Mouse (Mus musculus) heart, embryonic 12.5 days (tissue): ENCODE data around the gene Ppip5k1. TPM values are rescaled to one million over a fixed set of nuclear protein-coding genes. Genes with fewer than 3 reads are reported as not detected.
"Not testable (repeated sequence)": the region's sequence is repeated elsewhere in the genome, so short reads cannot be mapped to it uniquely, and the experiment has no call there.

Experiments used
- ATAC-seq: fragments of 200-750 bp; cut with Nextera tagmentation; 2 replicates; pipeline ENCODE4 v1.8.0; 2017; ENCODE audit warnings: moderate TSS enrichment, moderate library complexity; ENCODE audit not compliant: insufficient number of reproducible peaks, low FRiP score
- H3K27ac ChIP-seq: fragments of 300-500 bp; sonication (generic); 2 replicates; pipeline ENCODE4 v1.5.1; 2016; ENCODE audit warnings: mild to moderate bottlenecking, moderate library complexity; ENCODE audit not compliant: poor library complexity, severe bottlenecking
- H3K27me3 ChIP-seq: fragments of 300-500 bp; sonication (generic); replicated peaks from 2 replicates; pipeline ENCODE4 v1.6.1; 2016; ENCODE audit warnings: mild to moderate bottlenecking, moderate library complexity
- H3K36me3 ChIP-seq: fragments of 300-500 bp; sonication (generic); 2 replicates; pipeline ENCODE4 v1.6.1; 2016; ENCODE audit warnings: mild to moderate bottlenecking, moderate library complexity
- H3K4me1 ChIP-seq: fragments of 300-500 bp; sonication (generic); replicated peaks from 2 replicates; pipeline ENCODE4 v1.6.1; 2016; ENCODE audit warnings: mild to moderate bottlenecking
- H3K4me2 ChIP-seq: fragments of 300-500 bp; sonication (generic); 2 replicates; pipeline ENCODE4 v1.6.1; 2016; ENCODE audit warnings: mild to moderate bottlenecking, moderate library complexity
- H3K4me3 ChIP-seq: fragments of 300-500 bp; sonication (generic); 2 replicates; pipeline ENCODE4 v1.5.1; 2016; ENCODE audit warnings: mild to moderate bottlenecking
- H3K9ac ChIP-seq: fragments of 300-500 bp; sonication (generic); 2 replicates; pipeline ENCODE4 v1.6.1; 2016; ENCODE audit warnings: mild to moderate bottlenecking, moderate library complexity
- H3K9me3 ChIP-seq: fragments of 300-500 bp; sonication (generic); replicated peaks from 2 replicates; pipeline ENCODE4 v1.6.1; 2016; ENCODE audit warnings: mild to moderate bottlenecking, moderate library complexity
- WGBS: fragments of 180-500 bp; shearing (Covaris S2); methylation state at CpG from one replicate; pipeline ENCODE4 v1.1.7; 2016; 5-methylcytosine and 5-hydroxymethylcytosine counted together
- polyA plus RNA-seq: library from polyadenylated mRNA; unstranded; fragments of >200 nt; fragmentation: Nextera tagmentation; extraction: Ambion mirVana; gene quantifications from 2 replicates; pipeline ENCODE4 v1.2.1, GENCODE M21; 2016

Ppip5k1 gene
- polyA plus RNA-seq: 11.2 and 11.6 TPM in 2 replicates

DNA sequence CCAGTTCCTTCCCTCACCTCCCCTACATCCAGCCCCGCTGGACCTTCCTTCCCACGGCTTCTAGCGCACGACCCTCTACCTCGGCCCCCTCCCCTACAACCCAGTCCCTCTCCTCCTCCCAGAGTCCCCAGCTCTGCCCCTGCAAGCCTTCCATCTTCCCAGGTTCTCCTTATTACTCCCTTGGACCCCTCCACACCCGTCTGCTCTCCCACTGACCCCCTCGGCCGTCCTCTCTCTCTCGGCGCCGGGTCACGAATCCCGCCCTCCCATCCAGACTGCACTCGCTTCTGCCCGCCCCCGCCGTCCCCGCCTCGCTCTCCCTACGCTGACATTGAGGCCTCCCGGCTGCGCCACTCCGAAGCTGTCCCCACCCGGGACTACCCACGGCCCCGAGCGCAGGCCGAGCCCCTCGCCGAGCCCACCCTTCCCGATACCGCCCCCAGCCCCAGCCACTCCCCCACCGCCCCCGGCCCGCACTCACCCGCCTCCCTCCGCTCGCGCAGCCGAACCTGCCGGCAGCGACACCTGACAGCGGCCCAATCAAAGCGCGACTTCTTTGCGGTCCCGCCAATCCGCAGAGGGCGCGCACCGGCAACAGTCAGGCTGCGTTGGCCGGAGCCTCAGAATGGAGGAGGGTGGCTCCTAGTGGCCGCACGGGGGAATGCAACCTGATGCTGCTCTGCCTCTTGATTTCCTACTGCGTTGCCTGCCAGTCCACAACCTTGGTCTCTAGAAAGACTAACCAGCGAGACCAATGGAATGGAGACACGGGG, at the start of gene Ppip5k1:
Gene Ppip5k1, minus strand, starts transcription at position 577 of the 773 bp plus-strand sequence.
- peak within 1 kb of the TSS; percentile 88 for H3K4me2 ChIP-seq
- peaks cover 29% of the 10 kb centered on the region for H3K27me3 ChIP-seq
- H3K4me1 ChIP-seq: peaks cover 23% of the 10 kb centered on the region
- WGBS: under 1% methylated on average over 58 of the region's 58 CpGs
- no peaks in the 10 kb centered on the region for H3K9me3 ChIP-seq
- H3K9ac ChIP-seq: peak within 1 kb of the TSS; percentile 85
- peak within 1 kb of the TSS; percentile 47; the same call in 1 of the 2 replicates for H3K27ac ChIP-seq
- peak within 1 kb of the TSS; percentile 86 for H3K4me3 ChIP-seq
- no peaks in the 10 kb centered on the region for H3K36me3 ChIP-seq
- peak; percentile 96 for ATAC-seq

DNA sequence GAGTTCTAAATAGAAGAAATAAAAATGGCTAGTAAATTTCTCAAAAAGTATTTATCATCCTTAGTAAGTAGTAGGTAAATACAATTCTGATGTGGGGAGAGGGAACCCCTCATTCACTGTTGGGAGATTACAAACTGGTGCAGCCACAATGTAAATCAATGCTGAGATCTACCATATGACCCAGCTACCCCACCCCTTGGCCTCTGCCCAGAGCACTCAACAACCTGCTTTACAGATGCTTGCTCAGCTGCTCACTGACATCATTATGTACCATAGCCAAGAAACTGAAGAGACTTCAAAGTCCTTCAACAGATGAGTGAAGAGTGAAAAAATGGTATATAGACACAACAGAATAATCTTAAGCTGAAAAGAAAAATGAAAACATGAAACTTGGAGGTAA, 48.1 kb upstream of the Ppip5k1 start:
- no peak overlapping the region for H3K9ac ChIP-seq
- peaks cover 2% of the 10 kb centered on the region; the same call in 1 of the 2 replicates for H3K9me3 ChIP-seq
- H3K36me3 ChIP-seq: no peaks in the 10 kb centered on the region
- no peak overlapping the region for H3K27ac ChIP-seq
- no peaks in the 10 kb centered on the region for H3K27me3 ChIP-seq
- no peak overlapping the region for H3K4me2 ChIP-seq
- no peak overlapping the region for H3K4me3 ChIP-seq
- no peaks in the 10 kb centered on the region for H3K4me1 ChIP-seq
- no peak for ATAC-seq

DNA sequence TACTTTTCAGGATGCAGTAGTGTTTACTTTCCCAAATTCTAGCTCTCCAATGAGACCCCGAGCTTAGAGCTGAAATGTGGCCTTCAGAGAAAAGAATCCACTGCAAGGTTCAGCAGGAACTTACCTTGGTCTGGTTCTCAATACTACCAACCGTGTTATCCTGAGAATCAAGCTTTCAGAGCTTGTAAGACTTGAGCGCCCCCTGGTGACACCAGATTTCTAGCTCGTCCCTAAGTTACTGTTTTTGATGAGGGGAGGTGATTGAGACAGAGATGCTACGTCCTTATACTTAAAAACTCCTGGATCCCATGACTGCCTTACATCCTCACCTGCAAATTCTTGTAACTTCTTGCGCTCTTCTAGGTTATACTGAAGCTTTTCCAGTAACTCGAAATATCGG, 41.4 kb upstream of the Ppip5k1 start:
- no peak overlapping the region for H3K4me2 ChIP-seq
- no peak for ATAC-seq
- H3K27me3 ChIP-seq: no peaks in the 10 kb centered on the region
- H3K27ac ChIP-seq: no peak overlapping the region
- no peaks in the 10 kb centered on the region for H3K9me3 ChIP-seq
- no peaks in the 10 kb centered on the region for H3K36me3 ChIP-seq
- no peak overlapping the region for H3K4me3 ChIP-seq
- 17% methylated on average over 8 of the region's 8 CpGs for WGBS
- no peak overlapping the region for H3K9ac ChIP-seq
- no peaks in the 10 kb centered on the region for H3K4me1 ChIP-seq

DNA sequence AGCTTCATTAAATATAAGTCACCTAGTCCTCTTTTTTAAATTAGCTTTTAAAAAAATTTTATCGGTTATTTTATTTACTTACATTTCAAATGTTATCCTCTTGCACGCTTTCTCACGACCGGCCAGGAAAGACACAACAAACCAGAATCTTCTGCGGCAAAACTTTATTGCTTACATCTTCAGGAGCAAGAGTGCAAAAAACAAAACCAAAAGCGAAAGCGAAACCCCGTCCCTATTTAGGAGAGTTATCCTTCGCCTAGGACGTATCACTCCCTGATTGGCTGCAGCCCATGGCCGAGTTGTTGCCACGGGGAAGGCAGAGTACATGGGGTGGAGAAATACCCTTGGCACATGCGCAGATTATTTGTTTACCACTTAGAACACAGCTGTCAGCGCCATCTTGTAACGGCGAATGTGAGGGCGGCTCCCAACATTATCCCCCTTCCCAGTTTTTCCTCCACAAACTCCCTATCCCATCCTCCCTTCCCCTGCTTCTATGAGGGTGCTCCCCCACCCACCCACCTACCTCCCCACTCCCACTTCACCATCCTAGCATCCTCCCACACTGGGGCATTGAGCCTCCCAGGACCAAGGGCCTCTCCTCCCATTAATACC, 31.9 kb upstream of the Ppip5k1 start, which contains the start of gene Strc:
Gene Strc, minus strand, starts transcription at position 208 of the 615 bp plus-strand sequence.
- WGBS: 89% methylated on average over 17 of the region's 17 CpGs
- H3K9ac ChIP-seq, ATAC-seq, H3K4me2 ChIP-seq, H3K4me1 ChIP-seq, H3K27ac ChIP-seq, H3K27me3 ChIP-seq, H3K36me3 ChIP-seq, H3K4me3 ChIP-seq, H3K9me3 ChIP-seq: not testable (repeated sequence)

- WGBS: 51% methylated on average over 2 of the region's 2 CpGs
- Histone ChIP-seq H3K9me3 (no peaks in the 10 kb centered on the region), H3K27ac (no peak overlapping the region), H3K4me2 (no peak overlapping the region), H3K4me1 (no peaks in the 10 kb centered on the region), H3K9ac (no peak overlapping the region), H3K4me3 (no peak overlapping the region), H3K36me3 (no peaks in the 10 kb centered on the region), H3K27me3 (peaks cover 18% of the 10 kb centered on the region; the same call in 1 of the 2 replicates)
- no peak for ATAC-seq
Observed at GRCm38 (mm10) chr2:121374766-121375165, 19.6 kb upstream of the Ppip5k1 start.

DNA sequence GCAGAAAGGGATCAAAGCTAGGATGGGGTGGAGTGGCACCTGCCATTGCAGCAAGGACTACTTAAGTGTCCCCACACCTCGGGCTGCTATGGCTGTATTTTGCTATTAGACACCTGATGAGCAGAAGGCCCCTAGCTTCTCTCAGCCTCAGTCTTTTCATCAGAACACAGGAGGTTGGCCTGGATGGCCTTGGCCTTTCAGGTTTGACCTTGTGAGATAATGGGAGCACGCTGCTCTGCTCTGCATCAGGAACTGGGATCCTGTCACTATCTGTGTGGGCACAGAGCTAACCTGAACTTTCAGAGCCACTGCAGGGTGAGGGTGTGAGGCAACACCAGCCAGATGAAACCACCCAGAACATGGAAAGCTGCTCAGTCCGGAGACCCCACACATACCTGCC, 17.1 kb upstream of the Ppip5k1 start:
- ATAC-seq: no peak
- Histone ChIP-seq H3K9me3 (no peaks in the 10 kb centered on the region), H3K27ac (no peak overlapping the region), H3K4me2 (no peak overlapping the region), H3K4me1 (no peaks in the 10 kb centered on the region), H3K36me3 (no peaks in the 10 kb centered on the region), H3K27me3 (peaks cover 15% of the 10 kb centered on the region), H3K4me3 (no peak overlapping the region), H3K9ac (no peak overlapping the region)
- 65% methylated on average over 3 of the region's 3 CpGs for WGBS

DNA sequence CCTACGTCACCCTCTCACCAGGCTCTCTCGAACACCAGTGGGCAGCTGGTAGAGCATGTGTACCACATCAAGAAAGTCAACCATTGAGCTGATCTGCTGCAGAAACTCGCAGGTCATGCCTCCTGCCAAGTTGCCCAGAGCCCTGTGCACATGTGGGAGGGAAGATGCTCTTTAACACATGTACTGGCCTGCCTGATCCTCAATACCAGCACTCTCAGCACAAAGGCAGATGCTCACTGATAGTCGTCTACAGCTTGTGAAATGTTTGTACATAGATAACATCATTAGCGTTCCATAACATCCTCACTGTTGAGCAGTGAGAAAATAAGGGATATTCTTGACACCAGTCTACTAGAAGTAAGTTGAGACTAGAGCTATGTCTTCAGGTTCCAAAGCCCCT, 15.7 kb upstream of the Ppip5k1 start:
- no peak for ATAC-seq
- no peak overlapping the region for H3K4me3 ChIP-seq
- H3K36me3 ChIP-seq: no peaks in the 10 kb centered on the region
- WGBS: 79% methylated on average over 5 of the region's 5 CpGs
- H3K9me3 ChIP-seq: no peaks in the 10 kb centered on the region
- H3K4me2 ChIP-seq: no peak overlapping the region
- no peaks in the 10 kb centered on the region for H3K4me1 ChIP-seq
- H3K27ac ChIP-seq: no peak overlapping the region
- H3K27me3 ChIP-seq: peaks cover 4% of the 10 kb centered on the region
- H3K9ac ChIP-seq: no peak overlapping the region

GRCm38 (mm10) chr2:121368831-121369230, 13.6 kb upstream of the Ppip5k1 start:
- Histone ChIP-seq H3K27me3 (no peaks in the 10 kb centered on the region; the same call in 1 of the 2 replicates), H3K36me3 (no peaks in the 10 kb centered on the region), H3K27ac (no peak overlapping the region), H3K4me3 (no peak overlapping the region), H3K9ac (no peak overlapping the region), H3K9me3 (no peaks in the 10 kb centered on the region), H3K4me1 (no peaks in the 10 kb centered on the region), H3K4me2 (no peak overlapping the region)
- ATAC-seq: no peak
- 90% methylated on average over 2 of the region's 2 CpGs for WGBS

- H3K9me3 ChIP-seq: no peaks in the 10 kb centered on the region
- no peak overlapping the region for H3K27ac ChIP-seq
- H3K4me2 ChIP-seq: no peak overlapping the region
- H3K4me1 ChIP-seq: peaks cover 2% of the 10 kb centered on the region
- no peak overlapping the region for H3K9ac ChIP-seq
- no peak overlapping the region for H3K4me3 ChIP-seq
- WGBS: 80% methylated on average over 3 of the region's 3 CpGs
- H3K27me3 ChIP-seq: peaks cover 28% of the 10 kb centered on the region
- no peak for ATAC-seq
- no peaks in the 10 kb centered on the region for H3K36me3 ChIP-seq
Observed at GRCm38 (mm10) chr2:121363656-121364055, 8.5 kb upstream of the Ppip5k1 start.

DNA sequence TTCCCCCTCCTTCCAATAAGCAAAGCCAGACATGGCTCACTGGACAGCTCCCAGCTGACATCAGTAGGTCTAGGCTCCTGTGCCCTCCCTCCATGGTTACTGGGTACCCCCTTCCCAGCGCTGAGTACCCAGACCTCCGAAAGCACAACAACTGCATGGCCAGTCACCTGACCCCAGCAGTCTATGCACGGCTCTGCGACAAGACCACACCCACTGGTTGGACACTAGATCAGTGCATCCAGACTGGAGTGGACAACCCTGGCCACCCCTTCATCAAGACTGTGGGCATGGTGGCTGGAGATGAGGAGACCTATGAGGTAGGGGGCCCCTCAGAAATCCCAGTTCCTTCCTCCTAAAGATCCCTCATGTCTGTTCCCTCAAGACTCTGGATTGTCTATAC, 4.3 kb upstream of the Ppip5k1 start:
- H3K27ac ChIP-seq: no peak overlapping the region
- WGBS: 50% methylated on average over 4 of the region's 4 CpGs
- peaks cover 47% of the 10 kb centered on the region for H3K27me3 ChIP-seq
- no peaks in the 10 kb centered on the region for H3K36me3 ChIP-seq
- H3K4me1 ChIP-seq: peaks cover 9% of the 10 kb centered on the region
- no peak for ATAC-seq
- no peak overlapping the region for H3K4me2 ChIP-seq
- H3K9ac ChIP-seq: no peak overlapping the region
- no peak overlapping the region for H3K4me3 ChIP-seq
- H3K9me3 ChIP-seq: no peaks in the 10 kb centered on the region

DNA sequence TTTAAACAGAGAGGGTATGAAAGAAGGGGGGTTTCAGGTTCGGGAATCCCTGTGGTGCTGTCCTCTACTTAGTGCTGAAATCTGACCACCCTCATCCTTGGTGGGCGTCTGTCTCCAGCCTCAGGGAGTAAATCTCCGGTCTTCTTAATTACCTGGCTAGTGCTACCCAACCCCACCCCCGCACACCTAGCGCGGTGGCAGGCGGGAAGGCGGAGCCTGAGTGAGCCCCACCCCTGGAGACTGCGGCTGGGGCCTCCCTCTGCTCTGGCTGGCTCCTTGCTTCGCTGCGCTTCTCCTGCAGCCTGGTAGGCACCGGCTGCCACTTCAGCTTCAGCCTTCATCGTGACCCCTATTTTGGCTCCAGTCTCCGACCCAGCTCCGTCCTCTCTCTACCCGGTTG, 3.2 kb upstream of the Ppip5k1 start:
- Histone ChIP-seq H3K4me3 (peak overlapping the region; percentile 14; the same call in 1 of the 2 replicates), H3K27ac (no peak overlapping the region), H3K9ac (no peak overlapping the region), H3K27me3 (peaks cover 47% of the 10 kb centered on the region), H3K4me2 (peak overlapping the region; percentile 38), H3K4me1 (peaks cover 19% of the 10 kb centered on the region), H3K36me3 (no peaks in the 10 kb centered on the region), H3K9me3 (no peaks in the 10 kb centered on the region)
- WGBS: under 1% methylated on average over 16 of the region's 16 CpGs
- ATAC-seq: no peak
